Mouse (Mus musculus) right cerebral cortex, postnatal 36 days (tissue): Measurements from ENCODE around the gene Lix1l.

Experiments
- DNase-seq, 2 experiments: peaks; one replicate each; pipeline ENCODE4 v3.0.0; 2022; ENCODE audit warnings: low spot score in 2 of 2, mixed read lengths in 1 of 2

The Lix1l gene

GRCm38 (mm10) chr3:96565105-96565504, 35.8 kb upstream of the Lix1l start:
- no peak for DNase-seq

DNA sequence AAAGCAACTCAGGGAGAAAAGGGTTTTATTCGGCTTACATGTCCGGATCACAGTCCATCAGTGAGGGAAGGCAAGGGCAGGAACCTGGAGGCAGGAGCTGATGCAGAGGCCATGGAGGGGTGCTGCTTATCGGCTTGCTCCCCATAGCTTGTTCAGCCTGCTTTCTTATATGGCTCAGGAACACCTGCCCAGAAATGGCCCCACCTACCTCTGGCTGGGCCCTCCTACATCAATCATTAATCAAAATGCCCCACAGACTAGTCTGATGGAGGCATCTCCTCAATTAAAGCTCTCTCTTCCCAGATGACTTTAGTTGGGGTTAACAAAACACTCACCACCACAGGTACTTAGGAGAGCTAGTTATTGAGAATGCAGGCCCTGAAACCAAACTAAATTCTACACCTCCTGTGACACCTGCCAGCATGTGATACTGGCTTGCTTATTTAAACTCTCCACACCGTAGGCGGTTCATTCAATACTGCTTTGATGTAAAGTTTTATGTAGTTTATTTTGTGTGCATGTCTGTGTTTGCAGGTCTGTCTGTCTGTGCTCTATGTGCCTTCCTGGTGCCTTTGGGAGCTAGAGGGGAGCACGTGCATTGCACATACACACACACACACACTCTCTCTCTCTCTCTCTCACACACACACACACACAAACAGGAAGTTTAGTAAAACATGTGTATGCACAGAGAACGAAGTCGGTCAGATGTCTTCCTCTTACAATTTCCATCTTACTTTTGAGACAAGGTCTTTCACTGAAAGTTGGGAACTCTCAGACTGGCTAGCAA, 34.1 kb upstream of the Lix1l start:
- DNase-seq, result no peak

GRCm38 (mm10) chr3:96568605-96569004, 32.3 kb upstream of the Lix1l start:
- no peak for DNase-seq

- no peak for DNase-seq
Measured at GRCm38 (mm10) chr3:96569506-96569905, 31.4 kb upstream of the Lix1l start.

DNA sequence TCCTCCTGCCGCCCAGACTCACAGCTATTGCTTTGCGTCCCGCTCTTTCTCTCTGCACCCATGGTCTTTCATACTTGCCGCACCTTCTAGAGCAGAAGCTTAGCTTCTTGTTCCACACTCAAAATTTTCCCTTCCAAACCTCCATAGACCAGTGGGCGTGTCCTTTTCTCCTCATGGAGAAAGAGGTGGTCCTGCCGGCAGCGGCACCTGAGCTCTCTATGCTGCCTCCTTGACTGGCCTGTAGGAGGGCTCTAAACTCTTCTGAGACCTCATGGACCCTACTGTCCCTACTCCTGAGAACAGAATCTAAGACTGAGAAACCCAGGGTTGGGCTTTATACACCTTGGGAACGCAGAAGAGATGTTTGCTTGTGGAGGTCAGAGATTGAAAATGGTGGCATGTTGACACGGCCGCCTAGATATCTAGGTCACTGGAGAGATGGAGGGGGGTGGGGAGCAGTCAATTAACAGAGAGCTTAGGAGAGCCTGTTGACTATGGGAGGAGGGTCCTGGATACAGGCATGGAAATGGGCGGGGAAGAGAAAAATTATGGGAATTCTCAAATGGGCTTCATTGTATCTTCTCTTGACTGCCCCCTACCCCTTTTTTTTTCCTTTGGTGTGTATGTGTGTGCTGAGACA, 30.9 kb upstream of the Lix1l start:
- DNase-seq, result no peak

DNA sequence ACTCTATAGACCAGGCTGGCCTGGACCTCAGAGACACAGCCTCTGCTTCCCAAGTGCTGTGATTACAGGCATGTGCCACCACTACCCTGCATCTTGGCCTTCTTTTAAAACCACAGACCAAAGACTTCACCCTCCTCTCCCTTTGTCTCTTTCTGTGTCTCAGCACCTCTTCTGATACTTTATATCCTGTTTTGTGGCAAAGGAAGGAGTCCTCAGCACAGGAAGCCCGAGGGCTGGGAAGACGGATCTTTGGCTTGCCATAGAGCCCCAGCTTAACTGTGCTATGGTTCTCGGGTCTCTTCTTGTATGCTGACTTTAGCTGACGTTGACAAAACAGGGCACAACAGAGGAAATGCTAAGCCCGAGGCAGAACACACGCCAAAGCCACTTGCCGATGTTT, 30.3 kb upstream of the Lix1l start:
- no peak for DNase-seq

DNA sequence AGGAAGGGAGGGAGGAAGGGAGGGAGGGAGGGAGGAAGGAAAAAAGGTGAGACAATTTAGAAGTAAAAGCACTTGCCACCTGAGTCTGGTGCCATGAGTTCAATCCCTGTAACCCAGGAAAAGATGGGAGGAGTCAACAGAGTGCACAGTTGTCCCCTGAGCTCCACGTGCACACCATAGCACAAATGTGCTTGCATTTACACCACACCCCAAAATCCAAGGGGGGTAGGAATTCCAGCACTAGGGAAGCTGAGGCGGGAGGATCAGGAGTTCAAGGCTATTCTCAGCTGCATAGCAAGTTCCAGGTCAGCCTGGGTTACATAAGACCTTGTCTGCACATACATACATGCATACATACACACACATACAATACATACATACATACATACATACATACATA, 29.6 kb upstream of the Lix1l start:
- no peak for DNase-seq

GRCm38 (mm10) chr3:96571896-96572698, 28.9 kb upstream of the Lix1l start:
- DNase-seq, result no peak

DNA sequence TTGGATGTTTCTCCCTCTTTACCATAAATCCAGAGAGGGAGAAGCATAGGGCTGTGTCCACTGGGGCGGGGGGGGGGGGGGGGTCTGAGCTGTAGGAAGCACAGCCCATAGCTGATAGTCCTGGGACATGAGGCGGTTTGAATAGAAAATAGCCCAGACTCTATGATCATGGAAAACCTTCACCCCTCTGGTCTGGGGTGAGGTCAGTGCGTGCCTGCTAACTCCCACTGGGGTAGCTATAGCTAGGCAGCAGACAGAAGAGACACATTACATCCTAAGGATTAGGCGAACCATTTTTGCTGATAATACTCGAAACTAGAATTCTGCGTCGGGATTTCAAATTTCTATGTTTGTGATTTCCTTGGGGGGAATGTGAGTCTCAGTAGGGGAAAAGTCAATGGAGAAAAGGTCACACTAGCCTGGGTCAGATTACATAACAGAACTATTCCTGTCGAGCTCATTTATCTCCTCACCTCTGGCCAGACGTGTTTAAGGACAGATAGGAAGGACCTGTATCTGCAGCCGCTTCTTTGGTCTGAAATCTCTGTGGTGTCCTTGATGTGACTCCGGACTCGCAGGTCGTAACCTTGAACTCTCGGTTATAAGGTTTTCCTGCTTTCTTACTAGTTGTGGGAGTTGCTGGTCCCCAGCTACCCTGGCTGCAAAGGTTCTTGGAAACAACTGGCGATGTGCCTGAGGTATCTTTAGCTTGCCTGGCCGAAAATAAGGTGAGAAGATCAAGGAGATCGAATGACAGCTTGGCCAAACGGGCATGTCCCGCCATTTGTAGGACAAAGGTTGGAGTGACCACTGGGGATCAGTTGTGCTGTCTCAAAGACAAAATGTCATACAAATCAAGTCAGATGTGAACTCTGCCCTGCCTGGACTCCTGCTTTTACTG, 27.1 kb upstream of the Lix1l start:
- no peak for DNase-seq

GRCm38 (mm10) chr3:96575272-96575984, 25.5 kb upstream of the Lix1l start:
- no peak for DNase-seq

- DNase-seq, result no peak
Measured at GRCm38 (mm10) chr3:96576005-96576658, 24.8 kb upstream of the Lix1l start.

DNA sequence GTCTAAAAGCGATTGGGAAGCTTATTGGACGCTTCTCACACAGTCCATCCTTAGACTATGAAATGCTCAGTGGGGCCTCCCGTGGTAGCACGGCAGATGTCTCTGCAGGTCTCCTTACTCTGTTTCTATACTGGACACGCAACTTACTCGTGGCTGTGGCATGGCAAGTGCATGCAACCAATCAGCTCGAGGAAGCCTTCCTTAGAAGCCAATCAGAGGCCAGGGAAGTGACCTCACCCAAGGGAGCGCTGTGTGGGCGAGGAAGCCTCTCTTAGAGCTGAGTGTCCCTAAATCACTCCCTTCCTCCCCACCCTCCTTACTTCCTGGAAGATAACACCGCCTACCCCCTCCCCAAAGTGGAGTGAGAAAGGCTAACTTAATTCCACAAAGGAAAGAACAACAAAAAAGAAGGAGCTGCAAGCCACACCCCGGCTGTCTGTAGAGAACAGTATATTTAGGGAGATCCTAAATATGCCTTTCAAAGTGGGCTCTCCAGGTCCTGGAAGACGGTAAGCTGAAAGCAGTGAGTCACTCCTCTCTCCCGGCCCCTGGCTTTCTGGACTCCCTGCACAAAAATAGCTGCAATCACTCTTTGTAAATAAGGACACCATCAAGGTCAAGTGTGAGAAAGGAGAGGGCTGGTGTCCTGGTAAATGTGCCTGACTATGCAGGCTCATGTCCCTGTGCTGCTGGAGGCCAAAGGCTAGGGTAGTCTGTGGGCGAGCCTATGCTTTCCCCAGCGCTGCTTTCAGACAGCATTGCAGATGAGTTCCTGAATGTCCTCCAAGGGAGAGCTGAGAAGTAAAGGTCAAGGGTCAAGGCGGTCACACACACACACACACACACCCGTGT, 24.0 kb upstream of the Lix1l start, which contains the start of gene Gm16253:
Gm16253 (plus strand) TSS at position 295 of the 852 bp plus-strand sequence.
- peak; percentile 89 to 97 for DNase-seq

GRCm38 (mm10) chr3:96577566-96577965, 23.4 kb upstream of the Lix1l start:
- DNase-seq, result no peak

GRCm38 (mm10) chr3:96578561-96579238, 22.2 kb upstream of the Lix1l start:
- DNase-seq, result no peak

DNA sequence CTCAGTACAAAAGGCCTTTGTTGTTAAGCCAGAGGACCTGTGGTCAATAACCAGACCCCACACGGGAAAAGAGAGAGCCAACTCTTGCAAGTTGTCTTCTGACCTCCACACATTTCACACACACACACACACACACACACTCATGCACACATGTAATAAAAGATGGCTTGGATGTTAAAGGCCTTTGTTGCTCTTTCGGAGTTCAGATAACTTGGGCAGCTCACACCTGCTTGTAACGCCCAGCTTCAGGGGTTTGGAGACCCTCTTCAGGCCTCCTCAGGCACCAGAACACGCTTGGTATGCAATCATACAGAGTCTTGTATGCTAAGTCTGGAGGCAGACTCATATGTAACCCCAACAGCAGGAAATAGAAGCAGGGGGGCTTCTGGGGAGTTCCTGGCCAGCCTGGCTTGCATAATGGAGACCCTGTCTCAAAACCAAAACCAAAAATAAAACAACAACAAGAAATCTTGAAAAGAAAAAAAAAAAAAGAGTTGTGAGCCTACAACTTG, 21.7 kb upstream of the Lix1l start:
- DNase-seq, result no peak

DNA sequence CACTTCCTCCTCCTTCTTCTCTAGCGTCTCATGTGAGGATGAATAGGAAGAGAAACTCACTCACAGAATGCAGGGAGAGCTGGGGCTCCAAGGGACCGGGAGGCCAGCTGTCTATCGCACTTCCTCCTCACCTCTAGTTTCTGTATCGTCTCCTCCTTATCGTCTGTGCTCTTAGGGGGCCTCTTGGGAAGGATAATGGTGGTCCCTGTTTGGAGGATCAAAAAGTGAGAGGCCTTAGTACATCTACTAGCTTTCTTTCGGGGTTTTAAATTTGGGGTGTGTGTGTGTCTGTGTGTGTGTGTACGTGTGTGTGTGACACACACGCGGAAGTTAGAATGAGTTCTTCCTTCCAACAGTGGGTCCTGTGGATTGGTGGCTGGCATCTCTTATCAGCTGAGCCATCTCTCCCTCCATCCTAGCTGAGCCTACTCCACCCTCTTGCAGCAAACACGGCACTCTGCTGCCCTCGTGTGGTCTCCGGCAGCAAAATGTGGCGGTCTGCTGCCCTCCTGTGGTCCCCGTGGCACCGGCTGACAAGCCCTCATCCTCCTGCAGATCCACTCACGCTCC, 21.0 kb upstream of the Lix1l start:
- peak; percentile 84 for DNase-seq

- DNase-seq, result no peak
Measured at GRCm38 (mm10) chr3:96581141-96581540, 19.8 kb upstream of the Lix1l start.
